Mouse (Mus musculus) hindbrain, embryonic 13.5 days (tissue): ENCODE measurements around the gene Oxct2b. TPM values are rescaled to one million over a fixed set of nuclear protein-coding genes. Genes with fewer than 3 reads are reported as not detected.

Experiments used
- ATAC-seq: fragments of 200-750 bp; cut with Nextera tagmentation; 2 replicates; pipeline ENCODE4 v1.8.0; 2017; ENCODE audit warnings: moderate TSS enrichment; ENCODE audit not compliant: low FRiP score
- H3K27ac ChIP-seq: fragments of 300-500 bp; sonication (generic); 2 replicates; pipeline ENCODE4 v1.5.1; 2015; ENCODE audit warnings: inconsistent platforms, mild to moderate bottlenecking, moderate library complexity
- H3K27me3 ChIP-seq: fragments of 300-500 bp; sonication (generic); 2 replicates; pipeline ENCODE4 v1.6.1; 2015; ENCODE audit warnings: mild to moderate bottlenecking, inconsistent platforms
- H3K36me3 ChIP-seq: fragments of 300-500 bp; sonication (generic); 2 replicates; pipeline ENCODE4 v1.6.1; 2015; ENCODE audit warnings: mild to moderate bottlenecking, inconsistent platforms
- H3K4me1 ChIP-seq: fragments of 300-500 bp; sonication (generic); replicated peaks from 2 replicates; pipeline ENCODE4 v1.6.1; 2015; ENCODE audit warnings: inconsistent platforms
- H3K4me2 ChIP-seq: fragments of 300-500 bp; sonication (generic); 2 replicates; pipeline ENCODE4 v1.6.1; 2015; ENCODE audit warnings: inconsistent platforms, mild to moderate bottlenecking, moderate library complexity
- H3K4me3 ChIP-seq: fragments of 300-500 bp; sonication (generic); 2 replicates; pipeline ENCODE4 v1.5.1; 2015; ENCODE audit warnings: mild to moderate bottlenecking, inconsistent platforms
- H3K9ac ChIP-seq: fragments of 300-500 bp; sonication (generic); 2 replicates; pipeline ENCODE4 v1.6.1; 2015; ENCODE audit warnings: mild to moderate bottlenecking, inconsistent platforms
- H3K9me3 ChIP-seq: fragments of 300-500 bp; sonication (generic); 2 replicates; pipeline ENCODE4 v1.6.1; 2016; ENCODE audit warnings: inconsistent platforms
- WGBS: fragments of 180-500 bp; shearing (Covaris S2); methylation state at CpG from one replicate; pipeline ENCODE4 v1.1.7; 2015; 5-methylcytosine and 5-hydroxymethylcytosine counted together
- polyA plus RNA-seq: library from polyadenylated mRNA; unstranded; fragments of >200 nt; fragmentation: Nextera tagmentation; extraction: Ambion mirVana; gene quantifications from 2 replicates; pipeline ENCODE4 v1.2.1, GENCODE M21; 2015

The Oxct2b gene
- polyA plus RNA-seq, 1 experiment from 2014 or later: 0.21 TPM

- H3K9me3 ChIP-seq: no peaks in the 10 kb centered on the region
- no peak overlapping the region for H3K4me2 ChIP-seq
- no peak overlapping the region for H3K9ac ChIP-seq
- no peak overlapping the region for H3K27ac ChIP-seq
- no peaks in the 10 kb centered on the region for H3K4me1 ChIP-seq
- peaks cover 13% of the 10 kb centered on the region for H3K27me3 ChIP-seq
- no peak overlapping the region for H3K4me3 ChIP-seq
- ATAC-seq: no peak
- H3K36me3 ChIP-seq: peaks cover 18% of the 10 kb centered on the region
- whole genome bisulfite sequencing: 91% methylated on average over 2 of the region's 2 CpGs
These were observed 5.2 kb downstream of the Oxct2b start for GRCm38 (mm10) chr4:123121286-123121685.

- H3K36me3 ChIP-seq: peaks cover 66% of the 10 kb centered on the region
- no peaks in the 10 kb centered on the region for H3K4me1 ChIP-seq
- no peak for ATAC-seq
- H3K4me3 ChIP-seq: no peak overlapping the region
- no peak overlapping the region for H3K9ac ChIP-seq
- 95% methylated on average over 7 of the region's 7 CpGs for WGBS
- no peaks in the 10 kb centered on the region for H3K27me3 ChIP-seq
- H3K4me2 ChIP-seq: no peak overlapping the region
- H3K27ac ChIP-seq: no peak overlapping the region
- H3K9me3 ChIP-seq: no peaks in the 10 kb centered on the region
These were observed 10.6 kb downstream of the Oxct2b start for GRCm38 (mm10) chr4:123126626-123127025.

- WGBS: 92% methylated on average over 4 of the region's 4 CpGs
- no peak overlapping the region for H3K4me3 ChIP-seq
- no peak for ATAC-seq
- no peaks in the 10 kb centered on the region for H3K9me3 ChIP-seq
- H3K4me1 ChIP-seq: no peaks in the 10 kb centered on the region
- no peak overlapping the region for H3K4me2 ChIP-seq
- H3K27ac ChIP-seq: no peak overlapping the region
- H3K36me3 ChIP-seq: peaks cover 70% of the 10 kb centered on the region
- H3K27me3 ChIP-seq: no peaks in the 10 kb centered on the region
- no peak overlapping the region for H3K9ac ChIP-seq
These were observed 11.0 kb downstream of the Oxct2b start for GRCm38 (mm10) chr4:123127051-123127450.

GRCm38 (mm10) chr4:123137551-123137950 lies 21.5 kb downstream of the Oxct2b start:
- ATAC-seq: no peak
- WGBS: 88% methylated on average over 3 of the region's 3 CpGs
- Histone ChIP-seq H3K4me2 (no peak overlapping the region), H3K4me1 (peaks cover 21% of the 10 kb centered on the region), H3K9me3 (no peaks in the 10 kb centered on the region), H3K4me3 (no peak overlapping the region), H3K27ac (no peak overlapping the region), H3K36me3 (peaks cover 39% of the 10 kb centered on the region), H3K27me3 (peaks cover 9% of the 10 kb centered on the region; the same call in 1 of the 2 replicates), H3K9ac (no peak overlapping the region)

GRCm38 (mm10) chr4:123139513-123140154 lies 23.6 kb downstream of the Oxct2b start, which contains the start of gene Ppie:
TSS of gene Ppie (minus strand) at chr4:123139951.
- peak; percentile 98 for ATAC-seq
- Histone ChIP-seq H3K27me3 (peaks cover 19% of the 10 kb centered on the region), H3K9me3 (no peaks in the 10 kb centered on the region), H3K27ac (peak within 1 kb of the TSS; percentile 85), H3K4me3 (peak within 1 kb of the TSS; percentile 60), H3K9ac (peak within 1 kb of the TSS; percentile 70), H3K4me2 (peak within 1 kb of the TSS; percentile 86), H3K4me1 (peaks cover 21% of the 10 kb centered on the region), H3K36me3 (peaks cover 21% of the 10 kb centered on the region)
- WGBS: 1% methylated on average over 34 of the region's 34 CpGs

GRCm38 (mm10) chr4:123147446-123148150 lies 31.5 kb downstream of the Oxct2b start:
- 78% methylated on average over 5 of the region's 5 CpGs for WGBS
- ATAC-seq: no peak

GRCm38 (mm10) chr4:123152003-123152402 lies 35.9 kb downstream of the Oxct2b start:
- no peak overlapping the region for H3K4me3 ChIP-seq
- no peak for ATAC-seq
- H3K36me3 ChIP-seq: no peaks in the 10 kb centered on the region
- H3K4me2 ChIP-seq: no peak overlapping the region
- no peak overlapping the region for H3K9ac ChIP-seq
- H3K27me3 ChIP-seq: peaks cover 14% of the 10 kb centered on the region; the same call in 1 of the 2 replicates
- no peak overlapping the region for H3K27ac ChIP-seq
- H3K9me3 ChIP-seq: no peaks in the 10 kb centered on the region
- no peaks in the 10 kb centered on the region for H3K4me1 ChIP-seq
- WGBS: 75% methylated on average over 4 of the region's 4 CpGs

More at GRCm38 (mm10) chr4:123147446-123148150, 31.5 kb downstream of the Oxct2b start:
- H3K9ac ChIP-seq: no peak overlapping the region
- no peak overlapping the region for H3K27ac ChIP-seq
- no peak overlapping the region for H3K4me2 ChIP-seq
- H3K36me3 ChIP-seq: no peaks in the 10 kb centered on the region
- no peak overlapping the region for H3K4me3 ChIP-seq
- no peaks in the 10 kb centered on the region for H3K9me3 ChIP-seq
- H3K27me3 ChIP-seq: peaks cover 27% of the 10 kb centered on the region
- no peaks in the 10 kb centered on the region for H3K4me1 ChIP-seq

- no peaks in the 10 kb centered on the region for H3K4me1 ChIP-seq
These were observed 36.9 kb downstream of the Oxct2b start for GRCm38 (mm10) chr4:123152976-123153375.

GRCm38 (mm10) chr4:123155004-123155403 lies 38.9 kb downstream of the Oxct2b start:
- Histone ChIP-seq H3K9ac (no peak overlapping the region), H3K4me2 (no peak overlapping the region), H3K4me3 (no peak overlapping the region), H3K36me3 (no peaks in the 10 kb centered on the region), H3K27ac (no peak overlapping the region), H3K27me3 (peaks cover 15% of the 10 kb centered on the region; the same call in 1 of the 2 replicates), H3K9me3 (no peaks in the 10 kb centered on the region), H3K4me1 (no peaks in the 10 kb centered on the region)
- WGBS: 34% methylated on average over 4 of the region's 4 CpGs
- no peak for ATAC-seq

More at GRCm38 (mm10) chr4:123152976-123153375, 36.9 kb downstream of the Oxct2b start:
- ATAC-seq: no peak
- Histone ChIP-seq H3K36me3 (no peaks in the 10 kb centered on the region), H3K9ac (no peak overlapping the region), H3K4me2 (no peak overlapping the region), H3K27ac (no peak overlapping the region), H3K4me3 (no peak overlapping the region), H3K27me3 (peaks cover 12% of the 10 kb centered on the region; the same call in 1 of the 2 replicates), H3K9me3 (no peaks in the 10 kb centered on the region)
- 49% methylated on average over 5 of the region's 5 CpGs for whole genome bisulfite sequencing

- H3K27ac ChIP-seq: no peak overlapping the region
- no peak overlapping the region for H3K9ac ChIP-seq
- H3K27me3 ChIP-seq: peaks cover 15% of the 10 kb centered on the region; the same call in 1 of the 2 replicates
- no peak overlapping the region for H3K4me2 ChIP-seq
- no peak for ATAC-seq
- no peak overlapping the region for H3K4me3 ChIP-seq
- no peaks in the 10 kb centered on the region for H3K4me1 ChIP-seq
- 68% methylated on average over 2 of the region's 2 CpGs for WGBS
- no peaks in the 10 kb centered on the region for H3K36me3 ChIP-seq
- no peaks in the 10 kb centered on the region for H3K9me3 ChIP-seq
These were observed 39.4 kb downstream of the Oxct2b start for GRCm38 (mm10) chr4:123155427-123155826.

- Histone ChIP-seq H3K27ac (no peak overlapping the region), H3K9ac (no peak overlapping the region), H3K36me3 (no peaks in the 10 kb centered on the region), H3K4me2 (no peak overlapping the region), H3K4me1 (no peaks in the 10 kb centered on the region), H3K27me3 (peaks cover 15% of the 10 kb centered on the region; the same call in 1 of the 2 replicates), H3K9me3 (no peaks in the 10 kb centered on the region), H3K4me3 (no peak overlapping the region)
- no peak for ATAC-seq
These were observed 39.8 kb downstream of the Oxct2b start for GRCm38 (mm10) chr4:123155840-123156239.

- H3K36me3 ChIP-seq: no peaks in the 10 kb centered on the region
- 90% methylated on average over 6 of the region's 6 CpGs for WGBS
- ATAC-seq: no peak
- no peaks in the 10 kb centered on the region for H3K9me3 ChIP-seq
- no peak overlapping the region for H3K4me2 ChIP-seq
- no peak overlapping the region for H3K27ac ChIP-seq
- H3K4me1 ChIP-seq: peaks cover 9% of the 10 kb centered on the region
- H3K27me3 ChIP-seq: peaks cover 7% of the 10 kb centered on the region; the same call in 1 of the 2 replicates
- no peak overlapping the region for H3K4me3 ChIP-seq
- no peak overlapping the region for H3K9ac ChIP-seq
These were observed 44.5 kb downstream of the Oxct2b start for GRCm38 (mm10) chr4:123160571-123160970.
